Mouse (Mus musculus) lung, postnatal 0 days (tissue): ENCODE data around the gene Polr3k. TPM values are rescaled to one million over a fixed set of nuclear protein-coding genes. Genes with fewer than 3 reads are reported as not detected.

Experiments
- ATAC-seq: fragments of 200-750 bp; cut with Nextera tagmentation; 2 replicates; pipeline ENCODE4 v1.8.0; 2017; ENCODE audit warnings: moderate library complexity
- DNase-seq: peaks from one replicate; pipeline ENCODE4 v3.0.0-alpha.2; 2016; ENCODE audit warnings: low spot score
- H3K27ac ChIP-seq: fragments of 300-500 bp; sonication (generic); 2 replicates; pipeline ENCODE4 v1.5.1; 2014; ENCODE audit warnings: antibody characterized with exemption, mild to moderate bottlenecking, low read length, mixed read lengths
- H3K27me3 ChIP-seq: fragments of 300-500 bp; sonication (generic); replicated peaks from 2 replicates; pipeline ENCODE4 v1.6.1; 2014; ENCODE audit warnings: low read length, mixed read lengths; ENCODE audit not compliant: insufficient read depth
- H3K36me3 ChIP-seq: fragments of 300-500 bp; sonication (generic); 2 replicates; pipeline ENCODE4 v1.6.1; 2014; ENCODE audit warnings: low read length, mixed read lengths; ENCODE audit not compliant: insufficient read depth
- H3K4me1 ChIP-seq: fragments of 300-500 bp; sonication (generic); 2 replicates; pipeline ENCODE4 v1.6.1; 2014; ENCODE audit warnings: antibody characterized with exemption, low read depth, low read length, mixed read lengths; ENCODE audit not compliant: insufficient read depth
- H3K4me2 ChIP-seq: fragments of 300-500 bp; sonication (generic); replicated peaks from 2 replicates; pipeline ENCODE4 v1.6.1; 2014; ENCODE audit warnings: low read depth, mild to moderate bottlenecking, low read length, moderate library complexity, mixed read lengths
- H3K4me3 ChIP-seq: fragments of 300-500 bp; sonication (generic); 2 replicates; pipeline ENCODE4 v1.5.1; 2014; ENCODE audit warnings: low read depth, low read length
- H3K9ac ChIP-seq: fragments of 300-500 bp; sonication (generic); replicated peaks from 2 replicates; pipeline ENCODE4 v1.6.1; 2014; ENCODE audit warnings: low read depth, mild to moderate bottlenecking
- H3K9me3 ChIP-seq: fragments of 300-500 bp; sonication (generic); 2 replicates; pipeline ENCODE4 v1.6.1; 2016; ENCODE audit warnings: low read length, mixed read lengths
- CTCF ChIP-seq: IDR thresholded peaks from 2 replicates; pipeline ENCODE4 v1.5.1; 2016; ENCODE audit warnings: antibody characterized with exemption, mild to moderate bottlenecking
- EP300 ChIP-seq: IDR thresholded peaks from 2 replicates; pipeline ENCODE4 v1.6.1; 2016; ENCODE audit warnings: antibody characterized with exemption, mild to moderate bottlenecking, control low read depth
- WGBS: fragments of 180-500 bp; shearing (Covaris S2); extraction: QIAGEN DNeasy Blood & Tissue Kit; methylation state at CpG from one replicate; pipeline ENCODE4 v1.1.7; 2014; 5-methylcytosine and 5-hydroxymethylcytosine counted together
- polyA plus RNA-seq: library from polyadenylated mRNA; unstranded; fragments of >200 nt; fragmentation: Nextera tagmentation; extraction: Ambion mirVana; gene quantifications from 2 replicates; pipeline ENCODE4 v1.2.1, GENCODE M21; 2015

Polr3k gene
- polyA plus RNA-seq, 1 experiment from 2014 or later: 31.4 TPM

DNA sequence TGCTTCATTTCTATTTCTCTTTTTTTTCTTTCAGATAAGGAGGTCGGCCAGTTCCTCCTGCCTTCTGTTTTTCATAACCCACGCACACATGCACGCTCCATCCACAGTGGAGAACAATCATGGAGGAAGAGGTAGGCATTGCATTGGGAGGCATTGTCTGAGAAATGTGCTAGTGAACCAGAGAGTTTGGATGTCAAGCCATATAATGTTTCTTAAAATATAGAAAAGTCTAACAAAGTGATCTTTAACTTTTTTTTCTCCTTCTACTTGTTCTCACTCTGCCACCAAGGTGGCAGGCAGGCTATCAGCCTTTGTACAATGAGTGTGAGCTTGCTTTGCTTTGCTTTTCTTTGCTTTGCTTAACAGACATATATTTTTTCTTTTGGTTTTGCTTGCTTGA, 53.7 kb downstream of the Polr3k start:
- Histone ChIP-seq H3K27me3 (no peaks in the 10 kb centered on the region), H3K4me1 (no peaks in the 10 kb centered on the region), H3K4me3 (no peak overlapping the region), H3K4me2 (no peak overlapping the region), H3K36me3 (no peaks in the 10 kb centered on the region), H3K9me3 (no peaks in the 10 kb centered on the region), H3K27ac (no peak overlapping the region), H3K9ac (no peak overlapping the region)
- no peak for TF ChIP-seq CTCF
- TF ChIP-seq EP300: no peak
- DNase-seq (peak; percentile 55), ATAC-seq (no peak)
- WGBS: 56% methylated on average over 3 of the region's 3 CpGs

DNA sequence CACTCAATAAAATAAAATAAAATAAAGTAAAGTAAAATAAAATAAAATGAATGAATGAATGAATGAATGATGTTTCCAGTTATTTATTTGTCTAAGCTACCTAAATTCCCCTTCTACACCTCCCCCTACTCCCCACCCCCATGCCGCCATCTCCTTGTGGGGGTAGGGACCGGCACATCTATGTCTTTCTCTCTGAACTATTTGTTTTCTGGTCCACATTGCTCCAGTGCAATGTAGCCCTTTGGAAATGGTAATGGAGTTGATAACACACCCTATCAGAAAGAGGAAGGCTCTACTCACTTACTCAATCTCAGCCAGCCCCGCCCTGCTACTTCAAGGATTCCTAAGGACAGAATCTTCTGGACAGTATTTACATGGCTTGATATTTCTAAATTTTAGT, 54.4 kb downstream of the Polr3k start:
- WGBS: 50% methylated on average over 3 of the region's 3 CpGs
- Histone ChIP-seq H3K27me3 (no peaks in the 10 kb centered on the region), H3K4me3 (no peak overlapping the region), H3K36me3 (no peaks in the 10 kb centered on the region), H3K9me3 (no peaks in the 10 kb centered on the region), H3K4me1 (no peaks in the 10 kb centered on the region), H3K27ac (no peak overlapping the region), H3K4me2 (no peak overlapping the region), H3K9ac (no peak overlapping the region)
- ATAC-seq: peak; percentile 89
- TF ChIP-seq CTCF: no peak
- no peak for TF ChIP-seq EP300
- peak; percentile 52 for DNase-seq

Other genes starting within 250 kb of the Polr3k start
- not detected in 2 replicates for gene Gm29797, start 207.3 kb upstream of the Polr3k start, polyA plus RNA-seq
- 134 and 161 TPM in 2 replicates for gene Sox18, start 192.7 kb upstream of the Polr3k start, polyA plus RNA-seq
- gene Tcea2, start 184.0 kb upstream of the Polr3k start, polyA plus RNA-seq: 14.1 and 15.3 TPM in 2 replicates
- gene Rgs19, start 170.4 kb upstream of the Polr3k start, polyA plus RNA-seq: 32.7 and 33.3 TPM in 2 replicates
- gene Lkaaear1, start 165.9 kb upstream of the Polr3k start, polyA plus RNA-seq: not detected in 2 replicates
- 0.20 TPM in 1 of 2 replicates, not detected in the other for gene Oprl1, start 149.3 kb upstream of the Polr3k start, polyA plus RNA-seq
- not detected in 2 replicates for gene Myt1, start 101.0 kb upstream of the Polr3k start, polyA plus RNA-seq
- gene Pcmtd2, start 26.5 kb upstream of the Polr3k start, polyA plus RNA-seq: 37.3 and 43.6 TPM in 2 replicates
- not detected in 2 replicates for gene Gm14496, start 126.8 kb downstream of the Polr3k start, polyA plus RNA-seq